Mouse (Mus musculus) heart, embryonic 14.5 days (tissue): Measurements from ENCODE around the gene Dhx29. TPM values are rescaled to one million over a fixed set of nuclear protein-coding genes. Genes with fewer than 3 reads are reported as not detected.

Experiments used
- polyA plus RNA-seq: library from polyadenylated mRNA; unstranded; fragments of >200 nt; fragmentation: Nextera tagmentation; extraction: Ambion mirVana; gene quantifications from 2 replicates; pipeline ENCODE4 v1.2.1, GENCODE M21; 2014

Dhx29 gene
- polyA plus RNA-seq, 1 experiment from 2014 or later, result 16.7 TPM

Other genes starting within 250 kb of the Dhx29 start
- 45.2 and 56.6 TPM in 2 replicates for gene Plpp1, start 126.7 kb upstream of the Dhx29 start, polyA plus RNA-seq
- 46.2 and 48.6 TPM in 2 replicates for gene Mtrex, start 56 bp upstream of the Dhx29 start, polyA plus RNA-seq
- 0.11 and 0.63 TPM in 2 replicates for gene Ccno, start 60.3 kb downstream of the Dhx29 start, polyA plus RNA-seq
- not detected in 2 replicates for gene Mcidas, start 66.4 kb downstream of the Dhx29 start, polyA plus RNA-seq
- 0.12 TPM in 1 of 2 replicates, not detected in the other for gene Cdc20b, start 107.7 kb downstream of the Dhx29 start, polyA plus RNA-seq
- gene Gpx8, start 119.0 kb downstream of the Dhx29 start, polyA plus RNA-seq, result 126 and 147 TPM in 2 replicates
- not detected in 2 replicates for gene Gzma, start 173.5 kb downstream of the Dhx29 start, polyA plus RNA-seq